Mouse (Mus musculus): Measurements from ENCODE around the gene Bicdl2. TPM values are rescaled to one million over a fixed set of nuclear protein-coding genes. Genes with fewer than 3 reads are reported as not detected.

The Bicdl2 gene
- total and polyA plus RNA-seq, 3 experiments, result 0.08 to 0.17 TPM; not detected in 1

- Histone ChIP-seq H3K4me1 (ENCODE audit: control insufficient read depth in 1 of 2, insufficient read depth in 2 of 2, low read length in 2 of 2) (peaks cover 0 to 33% of the 10 kb centered on the region in 2 experiments), H3K4me3 (ENCODE audit: control insufficient read depth in 1 of 2, insufficient read depth in 1 of 2, low read depth in 2 of 2, low read length in 2 of 2) (peak within 1 kb of the TSS; percentile 81 to 89), H3K27ac (ENCODE audit: control insufficient read depth, low read depth, low read length) (peak within 1 kb of the TSS; percentile 66), H3K9ac (ENCODE audit: control insufficient read depth, low read depth, low read length, poor library complexity, severe bottlenecking) (peak within 1 kb of the TSS; percentile 86), H3K27me3 (ENCODE audit: control insufficient read depth in 1 of 2, insufficient read depth in 2 of 2, low read length in 2 of 2) (no peaks in the 10 kb centered on the region), H3K79me2 (ENCODE audit: control insufficient read depth, insufficient read depth, low read length, poor library complexity) (peaks cover 12% of the 10 kb centered on the region), H3K36me3 (ENCODE audit: control insufficient read depth in 1 of 2, insufficient read depth in 2 of 2, low read length in 2 of 2) (peaks cover 0 to 21% of the 10 kb centered on the region in 2 experiments; a peak in 2 of 4 replicates), H3K9me3 (replicated peaks; ENCODE audit: insufficient read depth, low read length) (no peaks in the 10 kb centered on the region)
- DNase-seq (ENCODE audit: low read depth, low spot score), result peak; percentile 95
- TF ChIP-seq BHLHE40 (IDR thresholded peaks at IDR 0.05; ENCODE audit: borderline replicate concordance, low read depth, low read length) (no peak), TBP (IDR thresholded peaks at IDR 0.05; ENCODE audit: low read depth, low read length) (peak; percentile 95), MAFK (IDR thresholded peaks at IDR 0.05; ENCODE audit: borderline replicate concordance, low read depth, low read length) (no peak), SIN3A (IDR thresholded peaks at IDR 0.05; ENCODE audit: low read length) (peak; percentile 61), POLR2AphosphoS5 (IDR thresholded peaks at IDR 0.05; ENCODE audit: borderline replicate concordance, low read depth, low read length) (peak; percentile 38; the same call in 1 of the 2 replicates), KAT2A (conservative IDR thresholded peaks at IDR 0.05; ENCODE audit: low read depth, low read length) (no peak), ZNF384 (IDR thresholded peaks at IDR 0.05; ENCODE audit: low read depth, low read length) (no peak), SMC3 (IDR thresholded peaks at IDR 0.05; ENCODE audit: low read depth, low read length) (no peak), MYB (IDR thresholded peaks at IDR 0.05; ENCODE audit: low read depth, low read length) (peak; percentile 46; the same call in 1 of the 2 replicates), TCF12 (IDR thresholded peaks at IDR 0.05; ENCODE audit: low read depth, low read length) (peak; percentile 74), ETS1 (IDR thresholded peaks at IDR 0.05; ENCODE audit: low read depth, low read length) (0 out of 2 replicates have a peak, but pooled peaks have one; percentile 22), E2F4 (IDR thresholded peaks at IDR 0.05; ENCODE audit: borderline replicate concordance, low read depth, low read length) (0 out of 2 replicates have a peak, but pooled peaks have one; percentile 5), MAZ (IDR thresholded peaks at IDR 0.05; ENCODE audit: low read depth, low read length) (peak; percentile 53; the same call in 1 of the 2 replicates), CHD2 (IDR thresholded peaks at IDR 0.05; ENCODE audit: low read length) (no peak), HCFC1 (IDR thresholded peaks at IDR 0.05; ENCODE audit: low read depth, low read length) (peak; percentile 67), JUND (IDR thresholded peaks at IDR 0.05; ENCODE audit: low read depth, low read length) (no peak), MEF2A (IDR thresholded peaks at IDR 0.05; ENCODE audit: extremely low read depth, insufficient replicate concordance, low read depth, low read length, poor library complexity, severe bottlenecking) (no peak), CTCF (IDR thresholded peaks at IDR 0.05 in 2 of 3, conservative IDR thresholded peaks at IDR 0.05 in 1 of 3; ENCODE audit: control insufficient read depth in 1 of 3, insufficient read depth in 1 of 3, low read depth in 2 of 3, low read length in 3 of 3, poor library complexity in 1 of 3, severe bottlenecking in 1 of 3) (no peak), ZKSCAN1 (IDR thresholded peaks at IDR 0.05; ENCODE audit: low read depth, low read length) (no peak), USF2 (IDR thresholded peaks at IDR 0.05; ENCODE audit: borderline replicate concordance in 1 of 2, insufficient read depth in 1 of 2, low read depth in 1 of 2, low read length in 2 of 2) (no peak), NELFE (IDR thresholded peaks at IDR 0.05; ENCODE audit: low read depth, low read length) (peak; percentile 90), MAX (IDR thresholded peaks at IDR 0.05; ENCODE audit: low read length) (no peak; the same call in none of the 2 replicates), TAL1 (IDR thresholded peaks at IDR 0.05; ENCODE audit: low read length) (no peak), ELF1 (IDR thresholded peaks at IDR 0.05; ENCODE audit: low read depth, low read length) (0 out of 2 replicates have a peak, but pooled peaks have one; percentile 9), GABPA (IDR thresholded peaks at IDR 0.05; ENCODE audit: low read depth, low read length) (no peak), MYC (IDR thresholded peaks at IDR 0.05; ENCODE audit: low read depth, low read length) (no peak), ZMIZ1 (IDR thresholded peaks at IDR 0.05; ENCODE audit: low read depth, low read length) (peak; percentile 89), UBTF (IDR thresholded peaks at IDR 0.05; ENCODE audit: borderline replicate concordance, insufficient read depth, low read depth, low read length) (no peak), RCOR1 (IDR thresholded peaks at IDR 0.05; ENCODE audit: low read depth, low read length) (peak; percentile 21; the same call in 1 of the 2 replicates), EP300 (IDR thresholded peaks at IDR 0.05; ENCODE audit: low read depth in 1 of 2, low read length in 2 of 2) (peak; percentile 17 to 50; a peak in 1 of 4 replicates), NRF1 (IDR thresholded peaks at IDR 0.05; ENCODE audit: insufficient read depth, low read depth, low read length, poor library complexity, severe bottlenecking) (no peak), GATA1 (IDR thresholded peaks at IDR 0.05; ENCODE audit: low read depth, low read length) (no peak), RAD21 (IDR thresholded peaks at IDR 0.05; ENCODE audit: low read depth, low read length) (no peak), ZC3H11A (IDR thresholded peaks at IDR 0.05; ENCODE audit: low read depth, low read length) (no peak), MXI1 (IDR thresholded peaks at IDR 0.05; ENCODE audit: low read depth, low read length) (peak; percentile 64; the same call in 1 of the 2 replicates), POLR2AphosphoS2 (IDR thresholded peaks at IDR 0.05; ENCODE audit: low read length) (peak; percentile 84), POLR2A (IDR thresholded peaks at IDR 0.05; ENCODE audit: control insufficient read depth in 1 of 2, insufficient read depth in 1 of 2, low read depth in 1 of 2, low read length in 2 of 2, poor library complexity in 1 of 2) (peak; percentile 81 to 93)
These were observed 17.0 kb downstream of the Bicdl2 start, which contains the start of gene Tnfrsf12a for GRCm38 (mm10) chr17:23677236-23677679. Tnfrsf12a (minus strand) TSS chr17:23677468.
